Mouse (Mus musculus) cerebellum, adult 2 months (tissue): ENCODE data around the gene Aph1a.

Source experiments
- CTCF ChIP-seq: fragments of 200-500 bp; IDR thresholded peaks from 2 replicates; pipeline ENCODE4 v1.5.1; 2011; ENCODE audit warnings: low read depth, mild to moderate bottlenecking, control low read depth, low read length, moderate library complexity, borderline replicate concordance; ENCODE audit not compliant: insufficient read depth
- POLR2A ChIP-seq: fragments of 200-500 bp; IDR thresholded peaks from 2 replicates; pipeline ENCODE4 v1.6.1; 2011; ENCODE audit warnings: low read length, control low read depth, borderline replicate concordance; ENCODE audit not compliant: insufficient read depth

- TF ChIP-seq POLR2A (no peak), CTCF (no peak)
Measured at GRCm38 (mm10) chr3:95938217-95938616, 44.4 kb downstream of the Aph1a start.
